Mouse (Mus musculus): ENCODE results near the gene Snrnp48.

The Snrnp48 gene

GRCm38 (mm10) chr13:38269055-38269692 lies 64.4 kb downstream of the Snrnp48 start:
- no peak for DNase-seq (ENCODE audit: low read depth, low spot score)

GRCm38 (mm10) chr13:38272624-38273023 lies 67.9 kb downstream of the Snrnp48 start:
- no peak for DNase-seq (ENCODE audit: low read depth, low spot score)
